29 mouse cellular contexts compared by ENCODE assay signal in the genomic region with DNA sequence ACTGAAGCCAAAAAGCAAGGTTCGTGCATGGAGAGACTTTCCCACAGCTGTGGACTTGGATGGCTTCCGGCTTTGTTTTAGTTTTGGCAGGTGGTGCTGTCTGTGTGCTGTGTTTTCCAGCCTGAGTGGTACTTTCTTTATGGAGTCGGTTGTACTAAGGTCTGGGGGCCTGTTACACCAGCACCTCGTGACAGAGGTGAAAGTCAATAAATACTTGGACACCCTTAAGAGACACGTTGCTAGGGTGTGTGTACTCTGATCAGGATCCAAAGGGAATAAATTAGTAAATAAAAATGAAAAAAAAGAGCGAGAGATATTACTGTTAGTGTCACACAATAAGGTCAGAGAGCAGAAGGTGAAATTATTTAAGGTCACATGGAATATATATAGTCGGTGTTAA. TPM values are rescaled to one million over a fixed set of nuclear protein-coding genes. Genes with fewer than 3 reads are reported as not detected.
A peak's percentile ranks its signal among the peaks of the same experiment; 100 is the strongest.
DNase-seq lines count a peak whose midpoint lies in the region; ATAC-seq lines count a peak whose summit lies in the region.
"Had no signal": no experiment of that assay in that cellular context is flagged by ENCODE, and none has a peak within 500 bp of the region (broad histone marks: within the 10 kb centered on the region; RNA-seq: fewer than 3 reads in every experiment).

No protein-coding gene starts in this region.

- no peak for ATAC-seq in liver, embryonic 13.5 days (ENCODE audit: low read depth)
- no peak for ATAC-seq in liver, embryonic 11.5 days (replicated peaks; ENCODE audit: low FRiP score)

- H3K4me1 ChIP-seq in heart, embryonic 10.5 days: peaks cover 4% of the 10 kb centered on the region; the same call in 1 of the 2 replicates
- H3K4me1 ChIP-seq in liver, embryonic 13.5 days (replicated peaks): peaks cover 65% of the 10 kb centered on the region
- H3K4me1 ChIP-seq in liver, embryonic 11.5 days (replicated peaks; ENCODE audit: control insufficient read depth, insufficient read depth, low read length): peaks cover 13% of the 10 kb centered on the region

- intact Hi-C loops in left cerebral cortex, postnatal 14 days (cut with DNase I): no loop called here

- peaks cover 13% of the 10 kb centered on the region; the same call in 1 of the 2 replicates for H3K36me3 ChIP-seq in heart, embryonic 10.5 days
- H3K36me3 ChIP-seq in liver, embryonic 13.5 days: peaks cover 13% of the 10 kb centered on the region; the same call in 1 of the 2 replicates
- H3K36me3 ChIP-seq in liver, embryonic 11.5 days (ENCODE audit: control insufficient read depth, insufficient read depth, low read length): no peaks in the 10 kb centered on the region
- H3K36me3 ChIP-seq: embryonic facial prominence, embryonic 15.5 days had no signal

- no peak overlapping the region for H3K9ac ChIP-seq in liver, embryonic 13.5 days
- H3K9ac ChIP-seq in liver, embryonic 11.5 days (ENCODE audit: low read depth, low read length): no peak overlapping the region
- H3K9ac ChIP-seq: embryonic facial prominence, embryonic 13.5 days; embryonic facial prominence, embryonic 15.5 days; forebrain, embryonic 12.5 days had no signal

- H3K27ac ChIP-seq in heart, embryonic 10.5 days: no peak overlapping the region
- H3K27ac ChIP-seq in liver, embryonic 13.5 days: 0 out of 2 replicates have a peak overlapping the region, but pooled peaks have one; percentile 30
- no peak overlapping the region for H3K27ac ChIP-seq in liver, embryonic 11.5 days (ENCODE audit: low read depth, low read length)
- H3K27ac ChIP-seq: embryonic facial prominence, embryonic 13.5 days; embryonic facial prominence, embryonic 15.5 days; forebrain, embryonic 10.5 days; forebrain, embryonic 12.5 days had no signal

- no peak overlapping the region for H3K4me3 ChIP-seq in heart, embryonic 10.5 days
- no peak overlapping the region for H3K4me3 ChIP-seq in liver, embryonic 13.5 days (replicated peaks)
- H3K4me3 ChIP-seq in liver, embryonic 11.5 days (ENCODE audit: low read depth, low read length): no peak overlapping the region
- H3K4me3 ChIP-seq: embryonic facial prominence, embryonic 13.5 days; erythroblast, embryonic 14.5 days had no signal

- no peaks in the 10 kb centered on the region for H3K27me3 ChIP-seq in heart, embryonic 10.5 days (ENCODE audit: insufficient read depth, poor library complexity, severe bottlenecking)
- no peaks in the 10 kb centered on the region for H3K27me3 ChIP-seq in liver, embryonic 13.5 days
- no peaks in the 10 kb centered on the region for H3K27me3 ChIP-seq in liver, embryonic 11.5 days (replicated peaks; ENCODE audit: control insufficient read depth, insufficient read depth, low read length)
- H3K27me3 ChIP-seq: embryonic facial prominence, embryonic 13.5 days; embryonic facial prominence, embryonic 15.5 days; forebrain, embryonic 12.5 days had no signal

- no peak overlapping the region for H3K4me2 ChIP-seq in liver, embryonic 13.5 days
- H3K4me2 ChIP-seq in liver, embryonic 11.5 days: no peak overlapping the region

- WGBS in heart, embryonic 10.5 days: 88% methylated on average over 7 of the region's 7 CpGs
- WGBS in liver, embryonic 13.5 days (ENCODE audit: insufficient replicate concordance): 83% methylated on average over 7 of the region's 7 CpGs
- WGBS in liver, embryonic 11.5 days: 91% methylated on average over 7 of the region's 7 CpGs

- peak; percentile 39 for DNase-seq in heart, embryonic 10.5 days (ENCODE audit: low spot score)
- no peak for DNase-seq in heart, adult 8-10 months (ENCODE audit: low spot score)
- no peak for DNase-seq in liver, embryonic 13.5 days
- no peak for DNase-seq in liver, embryonic 11.5 days (ENCODE audit: low spot score)
- peak; percentile 30 for DNase-seq in testis, postnatal 10 days (ENCODE audit: low spot score)
- DNase-seq in testis, postnatal 14 days (ENCODE audit: low spot score): no peak
- no peak for DNase-seq in left cerebral cortex, postnatal 14 days (ENCODE audit: low spot score in 2 of 2)
- DNase-seq: adrenal gland, adult 2 months; adrenal gland, postnatal 10 days; adrenal gland, postnatal 25 days; cerebellum, adult 11 months; cerebellum, adult 18-20 months; cerebellum, adult 8-10 months; cerebellum, adult 9-11 months; cerebellum, postnatal 14 days; cerebellum, postnatal 36 days; embryo, embryonic 11 days had no signal

- no peaks in the 10 kb centered on the region for H3K9me3 ChIP-seq in heart, embryonic 10.5 days
- no peaks in the 10 kb centered on the region for H3K9me3 ChIP-seq in liver, embryonic 13.5 days (replicated peaks)
- H3K9me3 ChIP-seq in liver, embryonic 11.5 days (ENCODE audit: control insufficient read depth, low read length): no peaks in the 10 kb centered on the region
- H3K9me3 ChIP-seq: embryonic facial prominence, embryonic 13.5 days; embryonic facial prominence, embryonic 15.5 days; forebrain, embryonic 10.5 days; forebrain, embryonic 12.5 days had no signal

RNA-seq across cellular contexts. Expression of a gene that starts 25.1 kb away (rescaled TPM):
- 0.53 and 0.79 TPM in 2 replicates for polyA plus RNA-seq in heart, embryonic 10.5 days (2016; fragmentation: Nextera tagmentation; extraction: Ambion mirVana)
- total RNA-seq in heart, adult 8-10 months (2022): under 1 TPM; 0.65 to 0.82 (median 0.73) TPM
- 0.16 TPM in 1 of 2 replicates, not detected in the other for polyA plus RNA-seq in liver, embryonic 13.5 days (2015; fragmentation: Nextera tagmentation; extraction: Ambion mirVana)
- polyA plus RNA-seq in liver, embryonic 11.5 days (2014; fragmentation: Nextera tagmentation; extraction: Ambion mirVana): 0.12 and 0.40 TPM in 2 replicates
- total RNA-seq in left cerebral cortex, postnatal 14 days (2021): 1 to 10 TPM; 6.6 to 8.9 TPM
- total RNA-seq: common myeloid progenitor, adult 5-6 weeks had no signal

RNA-seq across cellular contexts. Expression of a gene that starts 44.3 kb away (rescaled TPM):
- polyA plus RNA-seq in heart, embryonic 10.5 days (2016; fragmentation: Nextera tagmentation; extraction: Ambion mirVana): 0.35 TPM in 1 of 2 replicates, not detected in the other
- not detected for total RNA-seq in heart, adult 8-10 months (2022)
- polyA plus RNA-seq in liver, embryonic 13.5 days (2015; fragmentation: Nextera tagmentation; extraction: Ambion mirVana): 12.4 and 15.2 TPM in 2 replicates
- 2.5 and 3.5 TPM in 2 replicates for polyA plus RNA-seq in liver, embryonic 11.5 days (2014; fragmentation: Nextera tagmentation; extraction: Ambion mirVana)
- not detected for total RNA-seq in left cerebral cortex, postnatal 14 days (2021)
- total RNA-seq: common myeloid progenitor, adult 5-6 weeks; ES-E14; MEL had no signal
- polyA plus RNA-seq: brain, embryonic 14.5 days; C2C12; embryonic facial prominence, embryonic 11.5 days; embryonic facial prominence, embryonic 13.5 days; embryonic facial prominence, embryonic 15.5 days; erythroblast, embryonic 14.5 days; forebrain, embryonic 12.5 days; forebrain, embryonic 14.5 days had no signal

RNA-seq across cellular contexts. Expression of a gene that starts 57.6 kb away (rescaled TPM):
- polyA plus RNA-seq in heart, embryonic 10.5 days (2016; fragmentation: Nextera tagmentation; extraction: Ambion mirVana): 73.2 and 85.3 TPM in 2 replicates
- 10 to 100 TPM; 11.7 to 16.6 (median 13.8) TPM for total RNA-seq in heart, adult 8-10 months (2022)
- polyA plus RNA-seq in liver, embryonic 13.5 days (2015; fragmentation: Nextera tagmentation; extraction: Ambion mirVana): 76.0 and 76.3 TPM in 2 replicates
- 103 TPM in 2 replicates for polyA plus RNA-seq in liver, embryonic 11.5 days (2014; fragmentation: Nextera tagmentation; extraction: Ambion mirVana)
- 10 to 100 TPM; 29.2 to 29.7 TPM for total RNA-seq in left cerebral cortex, postnatal 14 days (2021)

Comparison
In these comparisons a context has a peak if more than half of its experiments do, and no peak if none do; other contexts are left out.
1. DNase-seq: peak in heart, embryonic 10.5 days (single experiment) and testis, postnatal 10 days (single experiment); none in heart, adult 8-10 months (single experiment), liver, embryonic 13.5 days (single experiment), liver, embryonic 11.5 days (single experiment), testis, postnatal 14 days (single experiment) and left cerebral cortex, postnatal 14 days (0 of 2).